Mouse (Mus musculus): ENCODE measurements around the gene Gm26938.

Gene Gm26938

DNA sequence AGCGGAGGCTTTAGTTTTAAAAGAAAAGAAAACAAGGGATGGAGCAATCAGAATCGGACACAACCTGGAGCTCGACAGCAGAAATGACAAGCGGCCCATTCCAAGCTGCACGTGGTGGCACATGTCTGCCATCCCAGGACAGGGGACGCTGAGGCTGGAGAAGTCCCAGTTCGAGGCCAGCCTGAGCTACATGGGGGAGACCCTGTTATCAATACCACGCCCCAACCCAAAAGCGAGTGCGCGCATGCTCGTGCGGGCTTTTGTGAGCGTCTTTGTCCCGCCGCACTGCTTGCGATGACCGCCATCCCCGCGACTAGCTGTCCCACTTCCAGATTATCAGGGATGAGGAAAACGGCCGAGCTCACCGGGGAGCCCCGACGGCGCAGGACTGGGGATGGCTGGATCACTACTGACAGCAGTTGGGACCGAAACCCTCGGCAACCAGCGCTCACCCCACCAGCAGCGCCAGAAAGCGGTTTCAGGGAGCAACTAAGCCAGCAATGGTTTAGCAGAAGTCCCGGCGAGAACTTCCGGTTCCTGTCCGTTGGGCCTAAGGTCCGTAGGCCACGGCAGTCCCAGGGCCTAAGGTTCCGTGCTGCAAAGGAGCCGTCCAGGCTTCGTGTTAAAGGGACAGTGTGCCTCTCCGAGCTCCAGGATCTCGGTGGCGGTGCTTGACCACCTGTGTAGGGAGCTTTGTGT, at the start of gene Gm26938, which contains the start of gene Psmg3:
Gene Gm26938 (minus strand): TSS at position 51 of the 699 bp plus-strand sequence.
Gene Psmg3 (minus strand): TSS at position 529 of the 699 bp plus-strand sequence.
- DNase-seq (ENCODE audit: low spot score) = peak; percentile 97

DNA sequence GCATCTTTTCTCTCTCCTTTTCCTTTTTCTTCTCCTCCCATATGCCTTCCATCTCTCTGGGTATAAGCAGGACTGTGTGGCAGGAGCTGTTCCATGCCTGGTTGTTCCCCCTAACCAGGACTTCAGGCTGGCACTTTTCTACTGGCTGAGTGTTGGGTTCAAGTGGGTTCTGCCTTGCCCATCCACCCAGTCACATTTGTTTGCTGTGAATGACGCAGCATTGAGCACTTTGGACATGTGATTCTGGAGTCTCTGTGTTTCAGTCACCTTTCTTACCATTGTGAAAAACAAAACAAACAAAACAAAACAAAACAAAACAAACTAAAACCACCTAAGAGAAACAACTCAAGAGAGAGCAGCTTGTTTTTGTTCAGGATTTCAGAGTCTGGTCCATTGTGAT, 45.3 kb upstream of the Gm26938 start:
- no peak for DNase-seq (ENCODE audit: low spot score)

DNA sequence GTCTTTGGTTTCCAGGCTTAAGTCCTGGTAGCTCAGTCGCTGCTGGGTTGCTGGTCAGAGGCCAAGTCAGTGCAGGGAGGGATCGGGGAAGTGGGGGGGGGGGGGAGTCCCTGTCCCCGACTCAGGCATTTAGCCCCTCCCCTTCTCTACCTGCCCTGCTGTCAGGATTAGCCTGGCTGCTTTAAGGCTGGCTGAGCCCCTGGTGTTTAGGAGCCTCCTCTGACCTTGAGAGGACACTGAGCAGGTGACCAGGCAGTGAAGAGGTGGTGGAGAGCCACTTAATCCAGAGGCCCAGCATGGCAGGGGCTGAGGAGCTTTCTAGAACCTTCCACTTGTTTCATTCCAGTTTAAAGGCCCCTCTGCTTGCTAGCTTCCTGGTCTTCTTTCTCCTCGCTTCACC, 44.7 kb upstream of the Gm26938 start:
- DNase-seq (ENCODE audit: low spot score) = no peak

DNA sequence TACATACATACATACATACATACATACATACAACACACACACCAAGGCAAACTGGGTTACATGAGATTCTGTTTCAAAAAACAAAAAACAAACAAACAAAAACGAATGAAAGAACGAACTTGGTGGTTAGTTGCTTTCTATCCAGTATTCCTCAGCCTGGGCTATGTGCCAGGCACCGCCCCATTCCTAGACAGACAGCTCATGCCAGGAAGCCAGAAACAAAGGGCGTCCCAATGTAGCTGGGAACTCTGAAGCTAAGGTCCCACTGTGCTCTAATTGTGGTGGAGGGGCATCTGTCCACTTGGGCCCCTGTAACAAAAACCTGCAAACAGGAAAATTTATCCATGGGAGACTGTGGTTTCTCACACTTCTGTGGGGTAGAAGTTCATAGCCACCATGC, 36.6 kb upstream of the Gm26938 start:
- peak; percentile 10 for DNase-seq (ENCODE audit: low spot score)

DNA sequence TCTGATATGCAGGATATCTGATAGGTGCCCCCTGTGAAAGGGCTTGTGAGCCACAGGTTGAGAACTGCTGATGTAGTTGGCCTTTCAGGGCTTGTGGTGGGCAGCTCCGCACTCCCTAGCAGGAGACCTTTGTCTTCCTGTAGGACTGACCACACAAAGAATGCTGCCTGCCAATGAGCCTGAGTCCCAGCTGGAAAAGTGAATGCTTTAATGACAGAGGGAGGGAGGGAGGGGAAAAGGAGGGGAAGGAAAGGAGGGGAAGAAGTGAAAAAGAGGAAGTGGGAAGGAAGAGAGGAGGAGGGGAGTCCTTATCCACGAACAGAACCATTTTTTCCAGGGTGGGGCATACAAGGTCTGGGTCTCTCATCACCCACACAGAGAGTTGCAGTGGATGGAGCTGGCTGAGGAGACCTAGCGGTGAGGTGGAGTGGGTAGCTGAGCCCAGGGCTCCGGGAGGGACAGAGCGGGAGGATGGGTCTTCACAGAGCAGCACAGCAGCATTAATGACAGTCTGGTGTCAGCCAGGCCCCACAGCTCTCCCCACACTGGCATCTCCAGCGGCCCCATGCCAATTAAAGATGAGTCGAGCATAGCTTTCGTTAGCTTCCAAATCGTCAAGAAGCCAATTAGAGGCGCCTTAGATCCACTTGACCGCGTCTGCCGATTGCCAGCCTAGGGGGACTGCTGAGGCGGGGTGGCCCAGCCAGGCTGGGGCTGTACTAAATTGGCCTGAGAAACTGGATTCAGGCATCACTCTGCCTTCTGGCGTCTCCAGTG, 34.3 kb upstream of the Gm26938 start:
- DNase-seq (ENCODE audit: low spot score) = no peak

DNA sequence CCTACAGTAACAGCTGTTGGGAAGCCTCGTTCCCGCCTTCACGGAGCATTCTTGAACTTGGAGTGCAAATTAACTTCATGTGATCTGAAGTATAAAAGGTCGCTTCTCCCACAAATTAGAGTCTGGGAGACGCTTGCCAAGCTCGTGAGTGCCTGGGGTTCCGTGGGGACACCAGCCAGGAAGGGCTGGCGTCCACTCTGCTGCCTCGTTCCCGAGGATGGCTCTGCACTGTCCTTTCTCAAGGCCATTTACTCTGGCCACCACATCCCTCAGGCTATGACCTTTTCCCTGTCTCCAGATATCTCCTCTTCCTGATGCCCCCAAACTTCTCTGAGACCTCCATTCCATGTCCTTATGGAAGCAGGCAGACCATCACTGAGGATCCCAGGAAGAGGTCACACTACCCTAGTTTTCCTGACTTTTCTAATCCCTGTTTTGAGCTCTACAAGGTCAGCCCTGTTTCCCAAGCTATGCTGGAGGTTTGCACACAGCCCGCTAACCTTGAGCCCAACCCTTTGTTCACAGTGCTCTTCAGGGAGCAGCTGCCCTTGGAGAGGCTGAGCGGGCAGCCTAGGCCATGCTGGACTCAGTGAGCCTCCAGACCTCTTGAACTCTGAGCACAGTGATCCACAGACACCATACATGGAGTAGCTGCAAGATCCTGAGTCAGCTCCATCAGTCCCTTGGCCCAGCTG, 23.6 kb upstream of the Gm26938 start:
- DNase-seq (ENCODE audit: low spot score) = no peak

DNA sequence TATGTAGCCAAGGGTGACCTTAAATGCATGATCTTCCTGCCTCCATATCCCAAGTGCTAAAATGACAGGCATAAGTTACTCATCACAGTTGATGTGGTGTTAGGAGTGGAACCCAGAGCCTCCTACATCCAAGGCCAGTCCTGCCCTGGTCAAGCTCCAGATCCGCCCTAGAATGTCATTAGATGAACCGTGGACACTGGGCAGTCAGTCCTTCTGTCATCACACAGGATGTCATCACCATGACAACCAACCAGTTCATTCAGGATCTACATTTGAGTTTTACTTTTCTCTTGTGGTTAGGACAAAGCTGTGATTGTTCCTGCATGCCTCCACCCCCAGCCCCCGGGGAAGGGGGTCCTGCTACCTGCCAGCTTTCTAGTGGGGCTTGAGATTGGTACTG, 12.9 kb upstream of the Gm26938 start:
- no peak for DNase-seq (ENCODE audit: low spot score)

DNA sequence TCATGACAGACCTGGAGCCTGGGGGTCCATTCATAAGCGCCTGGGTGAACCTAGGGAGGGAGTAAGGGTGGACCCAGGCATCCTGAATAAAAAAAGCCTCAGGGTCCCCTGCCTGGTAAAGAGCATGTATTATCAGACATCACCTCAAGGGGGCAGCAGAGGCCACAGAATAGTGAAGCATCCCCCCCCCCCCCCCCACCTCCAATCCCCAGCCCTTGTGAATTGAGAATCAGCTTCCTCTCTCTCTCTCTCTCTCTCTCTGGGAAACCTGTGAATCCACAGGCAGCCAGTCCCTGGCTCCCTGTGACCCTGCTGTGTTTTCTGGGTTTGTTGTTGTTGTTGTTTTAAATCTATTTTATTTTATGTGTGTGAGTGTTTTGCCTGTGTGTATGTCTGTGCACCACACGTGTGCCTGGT, 12.3 kb upstream of the Gm26938 start:
- DNase-seq (ENCODE audit: low spot score) = no peak

DNA sequence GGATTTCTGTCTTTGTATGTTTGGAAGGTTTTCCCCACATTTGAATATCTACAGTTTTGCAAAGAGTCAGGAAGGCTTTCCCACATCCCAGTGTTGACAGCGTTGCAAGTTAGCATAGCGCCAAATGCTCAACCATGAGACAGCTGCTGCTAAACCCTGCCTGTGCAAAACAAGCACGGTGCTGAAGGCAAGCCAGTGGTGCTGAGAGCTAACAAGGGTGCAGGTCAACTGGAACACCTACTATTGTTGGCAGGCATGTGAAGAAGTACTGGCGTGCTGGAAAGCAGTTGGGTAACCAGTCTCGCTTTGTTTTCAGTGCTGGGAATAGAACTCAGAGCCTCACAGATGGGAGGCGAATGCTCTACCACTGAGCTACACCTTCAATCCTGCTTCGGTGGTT, 9.5 kb upstream of the Gm26938 start:
- DNase-seq (ENCODE audit: low spot score) = no peak

DNA sequence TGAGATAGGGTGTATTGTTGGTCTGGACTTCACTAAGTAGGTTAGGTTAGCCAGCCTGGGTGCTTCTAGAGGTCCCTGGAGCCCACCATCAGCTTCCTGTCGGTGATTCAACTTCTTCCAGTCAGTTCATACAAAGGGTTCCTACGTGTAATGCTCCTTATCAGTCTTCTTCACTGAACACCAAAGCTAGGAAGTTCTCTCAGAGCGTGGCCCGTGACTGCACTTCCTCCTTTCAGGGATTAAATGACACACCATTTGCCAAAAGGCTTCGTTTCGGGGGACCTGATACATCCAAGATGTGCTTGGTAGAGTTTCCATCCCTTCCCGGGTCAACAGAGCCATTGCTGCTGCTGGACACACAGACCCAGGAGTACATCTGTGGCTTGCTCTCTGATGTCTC, 5.9 kb upstream of the Gm26938 start:
- DNase-seq (ENCODE audit: low spot score) = no peak

DNA sequence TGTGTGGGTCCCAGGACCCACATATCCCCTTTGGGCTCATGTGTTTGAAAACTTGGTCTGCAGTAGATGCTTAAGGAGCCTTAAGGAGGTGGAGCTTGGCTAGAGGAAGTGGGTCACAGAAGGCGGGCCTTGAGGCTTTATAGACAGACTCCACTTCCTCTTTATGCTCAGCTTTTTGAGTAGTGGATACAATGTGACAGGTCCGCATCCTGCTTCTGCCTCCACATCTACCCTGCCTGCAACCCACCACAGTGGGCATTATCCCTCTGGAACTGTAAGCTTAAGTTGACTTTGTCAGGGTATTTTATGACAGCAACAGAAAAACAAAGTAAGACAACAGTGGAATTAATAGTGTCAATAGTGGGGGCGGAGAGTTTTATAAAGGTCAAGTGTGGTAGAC, 4.5 kb upstream of the Gm26938 start:
- no peak for DNase-seq (ENCODE audit: low spot score)

DNA sequence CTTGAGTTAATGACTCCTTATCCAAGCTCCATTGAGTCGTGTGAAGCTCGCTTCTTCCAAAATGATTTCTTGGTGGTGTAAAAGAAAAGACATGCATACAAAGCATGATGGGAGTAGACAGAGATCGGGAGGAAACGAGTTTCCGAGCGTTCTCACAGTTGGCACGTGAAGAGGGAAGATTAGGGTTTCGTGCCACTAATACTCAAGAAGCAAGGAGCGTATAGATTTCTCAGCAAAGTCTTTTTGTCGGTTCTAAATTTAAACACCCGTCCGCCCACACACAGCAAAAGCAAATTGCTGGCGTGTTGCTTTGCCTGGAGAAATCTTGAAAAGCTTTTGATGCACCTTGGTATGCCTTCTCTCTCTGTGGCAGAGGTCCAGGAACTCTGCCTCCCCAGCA, 3.2 kb upstream of the Gm26938 start:
- DNase-seq (ENCODE audit: low spot score) = no peak

DNA sequence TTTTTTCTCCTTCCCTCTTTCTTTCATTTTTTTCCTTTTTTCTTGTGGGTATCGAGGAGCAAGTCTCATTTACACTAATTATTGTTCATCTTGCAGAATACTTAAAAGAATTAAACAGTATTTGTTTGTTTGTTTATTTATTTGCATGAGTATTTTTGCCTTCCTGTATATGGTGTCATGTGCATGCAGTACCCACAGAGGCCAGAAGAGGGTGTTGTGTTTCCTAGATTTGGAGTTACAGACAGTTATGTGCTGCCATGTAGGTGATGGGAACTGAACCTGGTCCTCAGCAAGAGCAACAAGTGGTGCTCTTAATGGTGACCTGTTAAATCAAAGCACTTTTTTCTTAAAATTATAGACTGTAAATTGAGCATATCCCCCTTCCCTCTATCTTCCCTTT, 1.4 kb upstream of the Gm26938 start:
- no peak for DNase-seq (ENCODE audit: low spot score)

DNA sequence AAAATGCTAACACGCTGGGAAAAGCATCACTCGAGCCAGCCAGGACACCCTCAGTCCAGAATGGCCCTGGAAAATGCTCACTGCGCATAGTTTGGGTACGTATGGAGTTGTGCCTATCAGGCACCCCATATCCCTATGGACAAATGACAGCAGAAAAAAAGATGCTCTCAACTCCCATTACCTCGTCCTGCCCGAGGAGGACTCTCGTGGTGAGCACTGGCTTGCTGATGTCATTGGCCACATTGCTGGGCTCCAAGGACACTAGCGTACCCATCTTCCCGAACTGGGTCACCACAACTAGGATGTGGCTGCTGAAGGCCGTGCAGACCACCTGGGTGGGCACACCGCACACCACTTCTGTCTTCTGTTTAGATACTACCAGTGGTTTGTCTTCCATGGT, 260 bp downstream of the Gm26938 start:
- no peak for DNase-seq (ENCODE audit: low spot score)

DNA sequence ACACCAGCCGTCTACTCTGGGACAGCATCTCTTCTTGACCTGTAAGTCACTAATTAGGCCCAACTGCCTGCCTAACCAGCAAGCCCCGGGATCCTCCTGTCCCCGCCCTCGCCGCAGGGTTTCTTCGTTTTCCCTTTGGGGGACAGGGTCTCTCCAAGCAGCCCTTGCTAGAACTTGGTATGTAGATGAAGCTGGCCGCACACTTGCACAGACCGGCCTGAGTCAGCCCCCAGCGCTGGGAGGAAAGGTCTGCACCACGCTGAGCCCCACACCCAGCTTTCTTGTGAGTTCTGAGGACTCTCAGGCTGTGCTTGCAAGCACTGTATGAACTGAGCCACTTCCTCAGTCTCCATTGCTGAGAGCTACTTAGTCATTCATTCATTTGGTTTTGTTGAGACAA, 1.7 kb downstream of the Gm26938 start:
- DNase-seq (ENCODE audit: low spot score) = no peak

DNA sequence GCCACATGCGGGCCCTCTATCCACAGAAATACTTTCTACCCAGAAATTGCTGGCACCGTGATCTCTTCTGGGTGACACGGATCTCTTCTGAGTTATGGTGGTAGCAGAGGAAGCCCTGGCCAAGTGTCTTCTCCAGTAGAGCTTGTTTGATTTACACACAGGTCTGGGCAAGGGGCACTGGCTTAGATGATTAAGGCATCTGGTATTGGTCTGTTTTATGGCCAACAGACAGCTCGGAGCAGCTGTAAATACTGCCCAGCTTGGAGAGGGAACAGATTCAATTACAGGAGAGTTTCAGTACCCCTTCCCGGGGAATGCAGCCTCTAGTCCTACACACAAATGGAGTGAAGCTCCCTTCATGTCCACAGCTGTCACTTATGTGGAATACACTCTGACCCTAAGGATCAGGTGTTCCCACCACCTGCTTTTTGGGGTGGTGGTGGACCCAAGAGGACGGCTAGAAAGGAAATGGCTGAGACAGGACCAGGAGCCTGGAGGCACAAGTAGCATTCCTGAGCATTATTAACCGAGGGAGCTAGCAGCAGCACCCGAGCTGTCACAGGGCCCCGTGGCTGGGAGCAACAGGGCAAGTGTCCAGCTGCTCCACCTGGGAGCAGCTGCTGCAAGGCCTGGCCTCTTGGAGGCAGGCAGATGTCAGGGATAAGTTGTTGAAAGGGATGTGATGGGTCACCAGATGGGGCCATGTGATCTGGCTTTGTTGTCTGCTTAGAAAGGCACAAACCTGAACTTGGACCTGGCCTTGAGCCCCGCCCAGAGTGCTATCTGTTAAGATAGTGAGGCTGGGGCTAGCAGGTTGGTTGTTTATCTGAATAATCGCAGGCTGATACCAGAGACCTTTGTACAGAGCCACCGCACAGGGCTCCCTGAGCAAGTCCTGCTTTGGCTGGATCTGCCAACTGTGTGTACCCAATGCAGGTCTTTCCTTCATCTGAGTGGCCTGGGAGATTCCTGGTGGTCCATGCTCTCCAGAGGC, 4.4 kb downstream of the Gm26938 start:
- DNase-seq (ENCODE audit: low spot score) = no peak

DNA sequence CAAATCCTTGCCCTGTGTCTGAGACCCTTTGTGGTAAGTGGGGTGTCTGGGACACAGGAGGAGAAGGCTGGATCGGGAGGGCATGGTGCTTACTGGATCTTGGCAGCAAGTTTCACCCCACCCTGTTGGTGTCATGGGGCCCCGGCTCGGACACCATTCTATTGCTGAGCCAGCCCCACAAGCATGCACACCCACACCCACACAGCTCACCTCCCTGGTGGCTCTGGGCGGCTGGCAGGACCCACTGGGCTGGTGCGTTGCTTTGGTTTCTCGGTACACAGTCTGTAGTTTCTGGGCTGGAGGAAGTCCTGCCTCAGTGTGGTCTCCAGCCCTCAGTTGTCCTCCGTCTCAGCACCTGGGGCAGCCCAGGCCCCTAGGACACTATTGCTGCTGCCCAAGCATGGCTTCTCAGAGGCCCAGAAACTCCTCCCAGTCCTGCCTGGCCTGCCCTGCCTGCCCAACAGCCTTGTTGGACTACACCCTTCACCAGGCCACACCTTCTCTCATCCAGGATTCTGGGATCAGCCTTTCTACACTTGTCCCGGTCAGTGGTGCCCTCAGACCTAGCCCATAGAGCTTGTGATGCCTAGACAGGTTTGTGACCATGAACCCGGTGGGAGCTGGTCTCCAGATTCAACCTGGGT, 6.5 kb downstream of the Gm26938 start, which contains the start of gene Tmem184a:
Gene Tmem184a (minus strand): TSS at position 380 of the 644 bp plus-strand sequence.
- no peak for DNase-seq (ENCODE audit: low spot score)

DNA sequence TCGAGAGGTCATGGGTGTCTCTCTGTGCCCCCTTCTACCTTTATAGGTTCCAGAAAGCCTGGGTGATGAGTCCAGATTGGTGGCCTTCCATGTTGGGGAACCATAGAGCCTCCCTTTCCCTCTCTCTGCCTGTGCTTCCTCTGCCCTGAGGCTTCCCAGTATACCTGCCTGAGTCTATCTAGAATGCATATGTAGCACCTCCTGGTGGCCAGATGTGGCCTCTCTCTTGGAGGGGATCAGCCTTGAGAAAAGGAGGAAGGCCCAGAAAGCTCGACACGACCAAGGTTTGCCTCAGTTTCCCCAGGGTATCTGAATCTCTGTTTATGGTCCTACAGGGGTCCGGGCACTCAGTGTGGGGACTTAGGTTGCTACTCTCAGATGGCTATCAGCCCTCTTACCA, 7.4 kb downstream of the Gm26938 start:
- no peak for DNase-seq (ENCODE audit: low spot score)

DNA sequence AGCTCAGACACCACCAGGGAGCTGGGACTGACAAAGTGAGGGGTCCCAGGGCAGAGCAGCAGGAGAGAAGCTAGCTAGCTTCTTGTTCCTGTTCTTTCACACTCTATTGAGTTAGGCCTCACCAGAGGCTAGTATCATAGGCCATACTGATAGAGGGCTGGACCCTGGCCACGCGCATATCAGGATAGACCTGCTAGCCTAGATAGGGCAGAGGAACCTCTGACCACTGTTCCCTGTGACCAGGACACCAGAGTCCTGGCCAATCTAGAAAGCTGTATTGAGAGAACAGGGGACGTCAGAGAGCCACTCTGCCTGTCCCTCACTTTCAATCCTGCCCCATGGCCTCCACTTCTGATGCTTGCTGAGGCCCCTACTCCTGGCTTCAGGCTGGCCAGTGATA, 8.2 kb downstream of the Gm26938 start:
- no peak for DNase-seq (ENCODE audit: low spot score)

DNA sequence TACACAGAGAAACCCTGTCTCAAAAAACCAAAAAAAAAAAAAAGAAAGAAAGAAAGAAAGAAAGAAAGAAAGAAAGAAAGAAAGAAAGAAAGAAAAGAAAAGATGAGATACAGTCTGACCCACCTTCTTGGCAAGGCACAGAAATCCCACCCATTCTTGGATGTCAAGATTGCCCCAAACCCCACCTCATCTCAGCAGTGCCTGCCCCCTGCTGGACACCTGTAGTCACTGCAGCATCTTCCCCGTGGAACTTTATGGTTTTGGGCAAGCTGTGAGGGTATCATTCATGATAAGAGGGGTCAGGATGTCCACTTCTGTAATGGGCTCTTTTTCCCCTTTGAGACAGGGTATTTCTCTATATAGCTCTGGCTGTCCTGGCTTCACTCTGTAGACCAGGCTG, 8.9 kb downstream of the Gm26938 start:
- DNase-seq (ENCODE audit: low spot score) = no peak

DNA sequence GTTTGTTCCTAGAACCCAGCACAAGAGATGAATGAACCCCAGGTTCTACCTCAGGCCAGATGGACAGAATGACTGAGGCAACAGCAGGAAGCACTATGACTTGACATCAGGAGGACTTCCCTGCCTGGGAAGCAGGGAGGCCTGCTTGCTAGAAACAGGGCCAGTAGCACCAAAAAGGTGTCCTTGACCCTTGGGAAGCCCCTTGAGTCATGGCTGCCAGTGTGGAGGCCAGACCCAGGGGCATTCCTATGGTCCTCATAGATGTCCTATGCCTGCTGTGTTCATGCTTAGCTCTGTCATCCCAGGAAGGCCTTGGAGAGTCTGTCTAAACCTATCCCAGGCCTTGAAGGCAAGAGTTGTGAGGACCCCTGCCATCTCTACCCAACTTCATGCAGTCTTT, 9.8 kb downstream of the Gm26938 start:
- DNase-seq (ENCODE audit: low spot score) = no peak

Measured in ovary, postnatal 10 days (tissue).